Mouse (Mus musculus): Measurements from ENCODE around the gene Dohh. TPM values are rescaled to one million over a fixed set of nuclear protein-coding genes. Genes with fewer than 3 reads are reported as not detected.

The Dohh gene
- polyA plus RNA-seq, 1 experiment, result 42.9 TPM

- DNase-seq (ENCODE audit: low spot score), result no peak
These were observed 2.2 kb upstream of the Dohh start for GRCm38 (mm10) chr10:81382039-81382438.

GRCm38 (mm10) chr10:81384605-81384982 lies 366 bp downstream of the Dohh start:
- no peak for DNase-seq (ENCODE audit: low spot score)

- no peak for DNase-seq (ENCODE audit: low spot score)
These were observed 1.5 kb downstream of the Dohh start for GRCm38 (mm10) chr10:81385603-81386306.

GRCm38 (mm10) chr10:81387716-81388115 lies 3.5 kb downstream of the Dohh start:
- DNase-seq (ENCODE audit: low spot score), result no peak

- no peak for DNase-seq (ENCODE audit: low spot score)
These were observed 4.4 kb downstream of the Dohh start, which contains the start of gene Gm48552 for GRCm38 (mm10) chr10:81388505-81389055. Gene Gm48552, plus strand, starts transcription at chr10:81389005.

- no peak for DNase-seq (ENCODE audit: low spot score)
These were observed 5.1 kb downstream of the Dohh start for GRCm38 (mm10) chr10:81389373-81389772.

- DNase-seq (ENCODE audit: low spot score), result peak; percentile 59
These were observed 5.8 kb downstream of the Dohh start for GRCm38 (mm10) chr10:81389801-81390677.

GRCm38 (mm10) chr10:81390678-81390965 lies 6.4 kb downstream of the Dohh start:
- no peak for DNase-seq (ENCODE audit: low spot score)

- DNase-seq (ENCODE audit: low spot score), result no peak
These were observed 8.0 kb downstream of the Dohh start for GRCm38 (mm10) chr10:81392270-81392669.

GRCm38 (mm10) chr10:81392781-81393185 lies 8.6 kb downstream of the Dohh start, which contains the start of gene Smim24:
Gene Smim24, plus strand, starts transcription at chr10:81393051.
- DNase-seq (ENCODE audit: low spot score), result no peak

- DNase-seq (ENCODE audit: low spot score), result no peak
These were observed 9.3 kb downstream of the Dohh start for GRCm38 (mm10) chr10:81393456-81394063.

GRCm38 (mm10) chr10:81395127-81395526 lies 10.9 kb downstream of the Dohh start:
- DNase-seq (ENCODE audit: low spot score), result no peak

- no peak for DNase-seq (ENCODE audit: low spot score)
These were observed 11.6 kb downstream of the Dohh start for GRCm38 (mm10) chr10:81395865-81396264.

GRCm38 (mm10) chr10:81396749-81397148 lies 12.5 kb downstream of the Dohh start:
- DNase-seq (ENCODE audit: low spot score), result no peak

- no peak for DNase-seq (ENCODE audit: low spot score)
These were observed 15.1 kb downstream of the Dohh start for GRCm38 (mm10) chr10:81399296-81399695.

GRCm38 (mm10) chr10:81399798-81400308 lies 15.6 kb downstream of the Dohh start:
- DNase-seq (ENCODE audit: low spot score), result no peak

GRCm38 (mm10) chr10:81400371-81401204 lies 16.4 kb downstream of the Dohh start:
- no peak for DNase-seq (ENCODE audit: low spot score)

GRCm38 (mm10) chr10:81401205-81401520 lies 16.9 kb downstream of the Dohh start:
- DNase-seq (ENCODE audit: low spot score), result no peak

- DNase-seq (ENCODE audit: low spot score), result no peak
These were observed 17.4 kb downstream of the Dohh start for GRCm38 (mm10) chr10:81401521-81402226.

- no peak for DNase-seq (ENCODE audit: low spot score)
These were observed 18.1 kb downstream of the Dohh start for GRCm38 (mm10) chr10:81402227-81402765.
